Mouse (Mus musculus) right cerebral cortex, adult 2 months (tissue): ENCODE measurements around the gene Prokr2.

ENCODE experiments used
- DNase-seq, 2 experiments: peaks; one replicate each; pipeline ENCODE4 v3.0.0; 2021 to 2022; ENCODE audit warnings: low spot score in 2 of 2

Prokr2 gene

DNA sequence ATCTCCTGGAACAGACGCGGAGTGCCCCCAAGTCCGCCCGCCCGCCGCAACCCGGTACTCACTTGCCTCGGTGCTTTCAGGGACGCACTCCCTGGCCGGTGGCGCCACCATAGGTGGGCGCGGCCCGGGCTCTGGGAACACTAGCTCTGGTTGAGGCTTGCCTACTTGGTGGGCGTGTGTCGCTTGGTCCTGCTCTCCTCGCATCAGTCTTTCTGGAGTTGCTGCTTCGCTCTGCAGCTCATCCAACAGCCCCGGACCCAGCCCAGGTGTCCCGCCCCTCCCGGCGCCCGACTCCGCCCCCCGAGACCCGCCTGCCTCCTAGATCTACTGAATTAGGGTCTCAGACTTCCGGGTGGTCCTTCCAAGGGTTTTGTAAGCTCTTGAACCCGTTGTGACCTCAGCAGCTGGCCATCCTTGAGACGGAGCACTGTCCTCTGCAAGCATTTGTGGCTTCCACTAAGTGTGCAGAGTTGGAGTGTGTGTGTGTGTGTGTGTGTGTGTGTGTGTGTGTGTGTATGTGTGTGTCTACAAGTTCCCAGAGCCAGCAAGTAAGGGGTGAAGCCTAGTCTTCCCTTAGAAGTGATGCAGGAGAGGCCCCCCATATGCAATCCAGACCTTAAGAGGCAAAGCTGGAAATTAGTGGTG lies at the start of gene Prokr2:
Prokr2 (minus strand) TSS at position 254 of the 645 bp plus-strand sequence.
- DNase-seq: no peak

DNA sequence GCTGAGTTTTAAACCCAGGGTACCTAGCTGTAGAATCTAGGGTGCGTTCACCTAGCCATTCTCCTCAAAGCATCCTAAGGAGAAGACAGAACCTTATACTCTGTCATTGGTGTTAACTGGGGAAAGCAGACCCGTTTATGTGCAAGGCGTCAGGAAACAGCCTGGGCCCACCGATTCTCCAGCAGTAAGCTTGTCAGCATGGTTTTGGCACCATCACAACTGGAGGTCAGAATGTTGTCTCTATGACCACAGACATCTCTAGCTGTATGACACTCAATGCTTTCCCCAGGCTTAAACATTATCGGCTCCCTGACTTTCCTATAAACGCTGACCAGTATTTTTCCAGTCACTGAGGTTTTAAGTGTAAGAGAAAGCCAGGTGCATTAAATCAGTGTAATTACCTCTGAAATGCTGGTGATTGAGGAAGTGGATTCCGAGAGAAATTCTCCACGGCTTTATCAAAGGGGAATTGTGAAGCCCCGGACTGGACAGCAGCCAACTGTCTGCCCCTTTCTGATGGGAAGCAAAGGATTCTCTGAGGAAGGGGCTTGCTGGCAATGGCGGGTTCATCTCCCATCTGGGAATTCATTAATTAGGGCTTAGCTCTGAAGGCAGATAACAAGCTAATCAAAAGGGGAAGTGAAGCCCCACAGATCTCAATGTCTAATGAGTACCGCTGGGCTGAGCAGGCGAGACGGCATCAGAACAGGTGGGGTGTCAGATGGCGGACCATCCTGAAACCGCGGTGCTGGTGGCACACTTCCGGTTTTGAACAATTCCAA lies 42.1 kb upstream of the Prokr2 start:
- DNase-seq: no peak

DNA sequence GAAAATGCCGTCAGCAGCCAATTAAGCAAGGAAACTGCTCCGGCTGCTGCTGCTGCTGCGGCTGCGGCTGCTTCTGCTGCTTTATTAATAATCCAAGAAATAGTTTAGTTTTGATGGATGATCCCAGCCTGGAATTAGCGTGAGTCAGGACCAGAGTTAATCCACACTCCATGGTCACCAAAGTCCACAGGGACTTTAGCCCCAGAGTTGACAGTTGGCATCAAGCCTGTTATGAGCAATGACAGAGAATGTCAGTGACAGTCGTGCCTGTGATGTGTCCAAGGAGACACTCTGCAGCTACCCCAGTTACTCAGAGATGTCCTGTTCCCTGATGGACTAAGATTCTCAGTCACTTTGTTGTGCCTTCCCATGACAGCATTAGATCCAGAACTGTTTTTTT lies 40.3 kb upstream of the Prokr2 start:
- DNase-seq: no peak

DNA sequence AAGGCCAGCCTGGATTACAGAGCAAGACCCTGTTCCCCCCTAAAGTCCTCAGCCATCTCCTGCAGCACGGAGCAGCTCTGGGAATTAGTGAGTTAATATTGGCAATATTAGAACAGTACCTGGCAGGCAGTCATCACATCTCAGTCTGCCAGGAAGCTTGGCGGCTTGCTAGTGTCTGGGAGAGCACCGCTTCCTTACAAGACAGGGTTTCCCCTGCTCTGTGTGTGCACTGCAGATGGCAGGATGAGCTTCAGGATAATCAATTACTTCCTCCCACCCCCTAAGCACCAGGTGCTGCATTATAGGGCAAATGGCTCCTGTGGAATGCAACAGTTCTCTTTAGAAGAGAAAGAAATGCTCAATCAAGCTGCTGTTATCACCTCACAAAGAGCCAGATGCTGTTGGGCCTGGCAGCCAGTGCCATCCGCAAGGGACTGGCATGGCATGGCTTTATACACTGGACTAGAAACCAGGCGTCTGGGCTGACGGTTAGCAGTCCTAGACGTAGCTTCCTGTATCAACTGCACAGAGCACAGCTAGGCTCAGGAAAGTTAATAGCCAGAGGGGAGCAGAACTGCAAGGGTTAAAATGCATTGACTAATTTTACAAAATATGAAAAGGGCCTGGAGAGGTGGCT lies 38.3 kb upstream of the Prokr2 start:
- no peak for DNase-seq

DNA sequence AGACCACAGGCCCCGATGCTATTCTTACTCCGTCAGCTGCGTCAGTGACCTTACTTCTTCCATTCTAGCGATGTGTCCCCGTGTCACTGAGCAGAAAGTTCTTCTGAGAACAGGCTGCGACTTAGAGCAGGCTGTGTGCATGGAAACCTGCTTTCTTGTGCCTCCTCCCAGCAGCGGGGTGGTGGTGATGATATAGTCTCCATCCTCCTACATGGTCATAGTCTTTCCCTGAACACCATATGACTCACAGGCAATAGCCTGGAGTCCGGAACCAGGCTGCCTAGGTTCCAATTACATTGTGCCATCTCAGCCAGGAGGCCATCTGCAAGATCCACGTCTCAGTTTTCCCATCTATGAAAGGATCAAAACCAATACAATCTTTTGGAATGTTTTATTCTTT lies 37.6 kb upstream of the Prokr2 start:
- DNase-seq: peak; percentile 23 to 42

DNA sequence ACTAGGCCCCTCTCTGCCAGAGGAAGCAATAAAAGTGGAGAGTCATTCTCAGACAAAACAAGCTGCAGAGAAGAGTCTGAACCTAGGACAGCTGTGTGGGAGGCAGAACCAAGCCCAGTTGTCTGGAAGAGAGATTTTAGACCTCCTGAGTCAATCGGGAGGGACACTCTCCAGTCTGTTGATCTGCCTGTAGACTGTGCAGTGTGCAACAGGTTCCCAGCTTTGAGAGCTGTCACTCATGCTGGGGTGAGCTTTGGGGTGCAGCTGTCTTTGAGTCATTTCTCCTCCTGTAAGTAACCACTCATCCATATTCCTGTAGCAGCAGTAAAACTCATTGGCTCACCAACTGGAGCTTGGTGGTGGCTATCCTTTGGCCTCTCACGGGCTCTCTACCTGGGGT lies 33.2 kb upstream of the Prokr2 start:
- no peak for DNase-seq

DNA sequence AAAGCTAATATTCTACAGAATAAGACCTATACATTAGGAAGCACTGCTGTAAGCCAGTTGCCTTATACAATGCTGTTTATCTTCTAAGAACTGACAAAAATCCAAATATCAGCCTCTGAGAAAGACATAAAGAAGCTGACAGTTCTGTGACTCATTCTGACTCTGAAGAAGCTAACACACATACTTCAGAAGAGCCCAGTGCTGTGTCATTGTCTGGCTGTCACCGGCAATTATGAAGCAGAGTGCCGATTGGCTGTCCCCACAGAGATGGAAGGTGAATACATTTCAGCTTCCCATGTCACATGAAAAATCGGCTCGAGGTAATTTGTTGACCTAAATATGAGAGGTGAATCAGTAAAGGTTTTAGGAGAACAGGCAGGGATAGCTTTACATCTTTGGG lies 24.9 kb upstream of the Prokr2 start:
- no peak for DNase-seq

DNA sequence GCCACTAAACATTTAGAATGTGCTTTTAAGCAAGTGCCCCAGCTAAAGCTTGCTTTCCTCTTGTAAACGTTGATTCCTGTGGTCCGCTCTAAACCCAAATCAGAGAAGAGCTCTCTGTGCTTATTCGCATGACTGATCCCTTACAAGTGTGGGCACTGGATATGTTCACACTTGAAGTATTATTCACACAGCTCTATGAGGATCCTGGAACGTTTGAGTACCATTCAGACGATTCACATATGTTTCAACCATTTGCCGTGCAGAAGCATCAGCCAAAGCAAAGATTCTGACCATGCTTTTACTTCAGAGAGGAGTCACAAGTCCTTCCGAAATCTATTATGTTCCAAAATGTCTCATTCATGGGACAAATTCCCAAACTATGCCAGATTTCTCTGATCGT lies 12.9 kb upstream of the Prokr2 start:
- DNase-seq: no peak

DNA sequence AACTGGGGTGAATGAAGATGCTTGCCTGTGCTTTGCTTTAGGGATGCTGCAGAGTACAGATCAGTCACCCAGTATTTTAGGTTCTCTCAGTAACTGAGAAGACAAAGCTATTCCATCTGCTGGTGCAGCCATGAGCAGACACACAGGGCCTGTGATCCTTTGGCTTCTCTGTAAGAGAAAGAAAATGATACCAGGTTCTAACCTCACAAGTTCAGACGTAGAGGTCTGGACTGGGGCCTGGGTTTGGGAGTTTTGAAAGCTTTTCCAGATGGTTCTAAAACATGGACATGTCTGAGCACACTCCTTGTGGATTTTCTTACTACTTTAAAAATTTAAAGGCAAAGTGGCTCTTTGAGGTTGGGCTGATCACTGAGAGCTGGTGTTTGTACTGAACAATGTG lies 10.5 kb upstream of the Prokr2 start:
- no peak for DNase-seq

DNA sequence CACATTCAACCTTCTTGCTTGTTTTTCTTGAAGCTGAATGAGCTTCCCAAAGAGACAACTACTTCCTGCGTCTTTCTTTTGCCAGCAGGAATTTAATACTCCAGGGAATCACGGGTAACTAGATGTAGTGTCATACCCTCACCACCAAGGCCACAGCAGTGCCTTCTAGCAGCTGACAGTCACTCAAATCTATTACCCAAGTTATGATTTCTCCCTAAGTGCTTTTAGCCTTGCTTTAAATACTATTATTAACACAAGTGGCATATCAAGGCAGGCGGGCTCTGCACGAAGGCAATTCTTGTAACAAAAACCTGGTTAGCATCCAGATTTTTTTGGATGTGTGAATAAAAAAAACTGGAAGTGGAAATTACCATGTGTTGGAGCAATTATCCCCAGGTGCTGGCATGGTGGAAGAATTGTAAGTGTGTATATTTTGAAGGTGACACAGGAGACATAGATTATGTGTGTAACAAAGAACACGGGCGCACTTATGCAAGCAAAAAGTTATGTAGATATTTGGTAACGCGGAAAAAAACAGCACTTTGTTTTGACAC lies 5.4 kb upstream of the Prokr2 start:
- DNase-seq: no peak

DNA sequence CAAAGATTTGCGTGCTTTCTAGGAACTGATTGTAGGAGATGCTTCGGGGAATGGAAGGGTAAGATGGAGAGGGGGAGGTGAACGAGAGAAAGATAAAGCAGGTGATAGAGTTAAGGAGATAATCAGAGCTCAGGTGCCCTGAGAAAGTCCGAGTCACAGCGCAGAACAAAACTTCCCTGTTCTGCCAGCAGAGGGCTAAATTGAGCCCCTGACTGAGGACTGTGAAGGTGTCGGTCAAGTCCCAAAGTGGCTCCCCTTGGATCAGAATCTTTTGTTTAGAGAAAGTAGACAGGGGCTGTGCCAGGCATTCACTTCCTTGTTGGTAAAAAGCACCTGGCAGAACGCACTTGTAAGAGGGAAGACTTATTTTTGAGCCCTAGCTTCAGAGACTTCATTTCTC lies 4.3 kb upstream of the Prokr2 start:
- no peak for DNase-seq

DNA sequence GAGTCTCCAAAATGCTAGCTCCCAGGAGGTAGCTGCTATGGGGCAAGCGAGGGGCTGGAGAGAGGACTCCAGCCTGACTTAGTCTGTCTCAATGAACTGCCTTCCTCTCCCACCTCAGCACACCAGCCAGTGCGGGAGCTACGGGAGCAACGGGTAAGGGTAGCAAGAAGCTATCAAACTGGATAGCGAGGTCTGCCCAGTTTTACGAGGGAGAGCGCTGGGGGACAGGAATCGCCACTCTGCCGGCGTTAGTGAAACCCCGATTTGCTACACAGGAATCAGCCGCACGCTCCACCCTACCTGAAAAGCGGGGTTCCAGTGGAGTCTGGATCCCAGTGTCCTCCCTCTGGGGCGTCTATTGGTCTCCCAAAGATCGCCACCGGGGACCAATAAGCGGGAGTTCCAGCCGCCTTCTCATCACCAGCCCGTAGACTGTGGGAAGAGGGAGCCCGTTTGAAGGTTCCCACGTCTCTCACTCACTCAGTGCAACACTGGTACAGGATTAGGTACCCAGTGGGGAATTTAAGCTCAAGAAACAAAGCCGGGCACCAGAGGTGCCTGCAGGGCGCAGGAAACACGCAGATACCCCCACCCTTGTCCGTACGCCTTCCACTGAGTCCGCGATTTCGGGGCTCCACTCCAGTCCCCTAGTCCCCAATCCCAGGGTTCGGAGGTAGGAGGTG lies 595 bp downstream of the Prokr2 start:
- no peak for DNase-seq

DNA sequence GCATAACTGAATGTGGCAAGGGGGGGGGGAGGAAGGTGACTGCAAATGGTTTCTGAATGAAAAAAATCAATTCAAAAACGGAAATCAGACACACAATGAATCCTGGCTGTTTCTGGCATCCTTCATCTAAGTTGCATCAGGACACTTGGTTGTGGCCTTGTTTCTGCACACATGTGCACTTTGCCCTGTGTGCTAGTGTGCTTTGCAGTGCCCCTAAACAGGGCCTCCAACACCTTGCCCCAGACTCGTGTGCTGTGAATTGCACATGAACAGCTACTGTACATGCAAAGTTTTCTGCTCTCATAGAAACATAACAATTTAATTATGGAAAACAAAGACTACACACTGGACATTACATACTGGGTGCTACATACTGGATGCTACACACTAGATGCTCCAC lies 2.9 kb downstream of the Prokr2 start:
- DNase-seq: no peak

DNA sequence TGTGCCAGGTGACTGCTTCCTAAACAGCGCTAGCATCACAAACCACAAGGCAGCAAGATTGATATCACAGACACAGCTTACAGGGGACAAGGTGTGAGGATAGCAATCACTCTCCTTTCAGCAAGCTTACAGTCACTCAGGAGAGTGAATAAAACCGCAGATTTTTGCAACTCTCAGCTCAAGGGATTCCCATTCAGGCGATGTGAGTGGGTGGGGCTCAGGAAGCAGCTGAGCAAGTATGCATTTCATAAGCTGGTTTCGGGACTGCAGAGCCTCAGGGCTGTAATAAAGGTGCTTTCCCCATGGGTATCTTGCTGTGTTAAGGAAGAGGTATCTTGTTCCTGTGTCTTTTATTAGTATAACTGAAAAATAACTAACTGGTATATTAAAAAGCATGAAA lies 5.6 kb downstream of the Prokr2 start:
- DNase-seq: peak; percentile 34 to 49

DNA sequence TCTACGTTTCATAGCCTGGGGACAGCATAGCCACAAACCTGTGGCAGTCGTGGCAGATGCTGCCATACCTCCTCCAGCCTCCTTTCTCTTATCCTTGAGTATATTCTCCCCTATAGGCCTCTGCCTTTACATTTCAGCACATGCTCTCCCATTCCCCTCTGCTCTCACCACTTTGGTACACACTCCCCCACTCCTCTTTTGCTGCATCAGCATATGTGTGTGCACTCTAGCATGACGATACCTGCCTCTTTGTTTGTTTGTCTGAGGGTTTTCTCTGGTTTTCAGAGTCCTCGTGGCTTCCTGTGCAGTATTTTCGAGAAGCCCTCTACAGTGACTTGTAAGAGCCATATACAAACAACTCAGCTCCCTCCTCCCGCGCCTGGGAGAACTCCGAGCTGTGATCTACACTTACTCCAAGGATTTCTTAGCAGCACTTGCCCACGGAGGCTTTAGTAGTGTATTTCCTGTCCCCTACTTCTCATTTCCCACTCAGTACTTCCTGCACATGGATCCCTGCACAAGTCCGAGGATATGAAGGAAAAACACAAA lies 6.6 kb downstream of the Prokr2 start:
- DNase-seq: no peak

DNA sequence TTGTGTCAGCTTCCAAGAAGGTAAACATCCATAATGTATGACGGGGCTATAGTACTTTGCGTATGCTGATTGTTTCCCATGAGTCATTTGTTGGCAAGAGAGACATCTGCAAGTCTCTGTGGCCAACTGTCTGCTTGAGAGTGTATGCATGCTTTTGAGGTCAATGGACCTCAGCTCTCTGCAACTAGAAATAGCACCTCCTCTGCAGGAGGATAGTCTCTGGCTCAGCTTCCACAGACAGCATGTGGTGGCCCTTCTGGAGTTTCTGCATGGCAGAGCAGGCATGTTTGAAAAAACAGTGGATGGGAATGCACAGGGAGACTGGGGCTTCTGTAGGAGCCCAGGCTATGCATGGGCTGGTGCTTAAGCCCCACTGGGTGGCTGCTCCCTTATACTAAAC lies 7.8 kb downstream of the Prokr2 start:
- DNase-seq: peak in 1 of 2 experiments; percentile 29

DNA sequence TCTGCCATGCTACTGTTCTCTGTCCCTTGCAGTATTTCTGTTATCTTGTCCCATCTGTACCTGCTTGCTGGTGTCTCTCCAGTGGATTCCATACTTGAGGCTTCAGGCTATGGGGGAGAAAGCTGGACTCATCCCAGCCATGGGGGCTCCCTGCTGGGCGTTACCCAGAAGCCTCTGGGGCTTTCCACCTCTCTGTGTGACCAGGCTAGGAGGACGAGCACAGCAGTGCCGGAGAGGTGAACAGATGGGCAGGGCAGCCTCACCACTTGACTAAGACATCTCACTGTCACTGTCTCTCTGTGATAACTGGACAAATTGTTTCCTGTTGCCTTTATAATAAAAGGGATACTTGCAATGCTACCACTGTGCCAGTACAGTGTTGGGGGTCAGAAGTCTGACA lies 9.5 kb downstream of the Prokr2 start:
- DNase-seq: no peak

DNA sequence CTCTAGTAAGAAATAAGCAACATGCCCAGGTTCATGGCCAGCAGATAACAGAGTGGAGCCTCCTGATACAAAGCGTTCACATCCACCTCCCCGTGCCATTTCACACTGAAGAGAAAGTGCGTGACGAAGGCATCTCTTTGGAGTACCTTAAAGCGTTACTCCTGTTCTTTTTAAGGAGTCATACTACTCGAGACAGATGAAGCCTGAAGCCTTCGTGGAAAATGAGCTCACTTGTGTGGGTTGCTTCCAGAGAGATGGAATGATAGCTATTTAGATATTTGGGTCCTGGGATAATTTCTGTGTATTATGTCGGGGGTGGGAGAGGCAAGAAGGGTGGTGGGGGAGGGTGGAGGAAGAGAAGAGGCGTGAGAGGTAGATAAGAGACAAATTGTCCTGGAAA lies 10.1 kb downstream of the Prokr2 start:
- peak in 1 of 2 experiments; percentile 27 for DNase-seq

DNA sequence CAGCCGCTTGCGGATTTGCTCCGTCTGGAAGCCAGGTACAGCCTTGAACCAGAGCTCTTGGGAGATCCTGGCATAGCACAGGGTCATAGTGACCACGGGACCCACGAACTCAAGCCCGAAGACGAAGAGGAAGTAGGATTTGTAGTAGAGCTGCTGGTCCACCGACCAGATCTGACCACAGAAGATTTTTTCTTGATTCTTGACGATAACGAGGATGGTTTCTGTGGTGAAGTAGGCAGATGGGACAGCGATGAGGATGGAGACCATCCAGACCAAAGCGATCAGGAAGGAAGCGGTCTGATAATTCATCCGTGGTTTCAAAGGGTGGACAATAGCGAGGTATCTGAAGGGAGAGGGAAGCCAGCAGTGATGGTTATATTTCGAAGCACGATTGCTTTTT lies 11.5 kb downstream of the Prokr2 start:
- DNase-seq: no peak

DNA sequence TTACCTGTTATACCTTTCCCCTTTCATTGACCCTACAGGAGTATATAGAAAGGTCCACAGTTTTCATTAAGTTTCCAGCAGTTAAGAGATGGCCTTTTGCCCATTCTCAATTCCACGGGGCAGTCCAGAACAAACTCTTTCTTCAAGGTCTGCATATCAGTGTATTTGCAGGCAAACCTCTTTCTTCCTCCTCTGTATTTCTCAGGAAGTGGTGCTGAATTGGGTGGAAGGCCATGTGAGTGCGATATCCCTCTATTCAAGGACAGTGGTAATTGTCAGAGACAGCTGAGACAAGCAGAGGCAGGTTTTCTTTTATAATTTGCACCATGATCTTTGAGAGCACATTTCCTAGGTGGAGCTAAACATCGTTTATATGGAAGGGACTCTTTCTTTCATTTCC lies 16.8 kb downstream of the Prokr2 start:
- DNase-seq: no peak

DNA sequence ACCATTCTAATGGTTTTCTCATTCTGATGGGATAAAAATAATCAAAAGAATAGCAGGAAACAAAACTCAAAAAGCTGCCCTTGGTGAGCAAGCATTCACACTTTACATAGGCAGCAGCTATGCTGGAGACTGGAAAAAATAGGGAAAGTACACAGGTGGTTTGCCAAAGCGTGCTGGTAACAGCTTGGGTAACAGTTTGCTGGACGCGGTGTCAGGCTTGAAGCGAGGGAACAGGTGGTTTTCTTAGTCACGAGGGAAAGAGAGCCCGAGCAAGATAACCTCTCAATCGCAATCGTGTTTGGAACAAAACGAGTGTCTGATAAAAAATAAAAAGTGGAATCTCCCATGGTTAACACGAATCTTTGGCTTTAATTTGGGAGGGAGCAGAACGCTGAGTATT lies 41.4 kb downstream of the Prokr2 start:
- DNase-seq: peak in 1 of 2 experiments; percentile 8

DNA sequence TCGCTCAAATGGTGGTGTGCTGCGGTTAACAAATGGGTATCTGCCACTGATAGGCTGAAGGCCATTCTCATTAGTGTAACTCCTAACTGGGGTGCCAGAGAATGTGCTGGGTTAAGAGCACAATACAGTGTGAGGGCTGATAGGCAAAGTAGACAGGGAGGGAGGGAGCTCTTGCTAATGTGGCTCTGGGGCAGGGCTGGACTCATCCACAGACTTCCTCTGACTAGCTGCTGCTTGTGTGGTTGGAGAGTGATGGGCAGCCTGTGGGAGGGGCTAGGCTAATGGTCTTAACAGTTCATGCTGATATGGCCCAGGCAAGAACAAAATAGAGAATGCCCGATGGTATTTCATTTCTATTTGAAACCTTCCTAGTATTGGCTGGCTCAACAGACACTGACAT lies 44.0 kb downstream of the Prokr2 start:
- DNase-seq: no peak
